Mouse (Mus musculus): ENCODE measurements around the gene Dnajc4.

Gene Dnajc4

GRCm38 (mm10) chr19:6974211-6975205 is 17.9 kb downstream of the Dnajc4 start, which contains the start of gene Ppp1r14b:
TSS of gene Ppp1r14b (plus strand) at chr19:6974968.
- peak; percentile 84 for DNase-seq

- no peak for DNase-seq
Observed at GRCm38 (mm10) chr19:6973581-6974190, 18.7 kb downstream of the Dnajc4 start.

- no peak for DNase-seq
Observed at GRCm38 (mm10) chr19:6972247-6972917, 20.0 kb downstream of the Dnajc4 start.

DNA sequence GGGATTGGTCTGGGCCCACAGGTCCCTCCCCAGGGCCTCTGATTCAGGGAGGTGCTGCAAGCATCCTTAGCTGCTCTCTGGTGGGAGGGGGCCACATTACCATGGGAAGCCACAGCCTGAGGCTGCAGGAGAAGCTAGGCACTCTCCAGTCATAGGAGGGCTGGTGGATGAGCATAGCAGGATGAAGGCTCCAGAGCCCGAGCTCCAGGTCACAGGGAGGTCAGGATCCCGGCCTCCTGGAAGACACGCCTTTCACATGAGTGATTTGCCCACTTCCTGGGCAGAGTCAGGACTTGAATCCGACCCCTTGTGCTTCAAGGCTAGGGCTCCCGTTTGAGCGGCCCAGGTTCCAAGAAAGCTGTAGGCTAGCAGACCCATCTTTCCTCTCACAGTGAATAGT is 20.7 kb downstream of the Dnajc4 start:
- DNase-seq = no peak

DNA sequence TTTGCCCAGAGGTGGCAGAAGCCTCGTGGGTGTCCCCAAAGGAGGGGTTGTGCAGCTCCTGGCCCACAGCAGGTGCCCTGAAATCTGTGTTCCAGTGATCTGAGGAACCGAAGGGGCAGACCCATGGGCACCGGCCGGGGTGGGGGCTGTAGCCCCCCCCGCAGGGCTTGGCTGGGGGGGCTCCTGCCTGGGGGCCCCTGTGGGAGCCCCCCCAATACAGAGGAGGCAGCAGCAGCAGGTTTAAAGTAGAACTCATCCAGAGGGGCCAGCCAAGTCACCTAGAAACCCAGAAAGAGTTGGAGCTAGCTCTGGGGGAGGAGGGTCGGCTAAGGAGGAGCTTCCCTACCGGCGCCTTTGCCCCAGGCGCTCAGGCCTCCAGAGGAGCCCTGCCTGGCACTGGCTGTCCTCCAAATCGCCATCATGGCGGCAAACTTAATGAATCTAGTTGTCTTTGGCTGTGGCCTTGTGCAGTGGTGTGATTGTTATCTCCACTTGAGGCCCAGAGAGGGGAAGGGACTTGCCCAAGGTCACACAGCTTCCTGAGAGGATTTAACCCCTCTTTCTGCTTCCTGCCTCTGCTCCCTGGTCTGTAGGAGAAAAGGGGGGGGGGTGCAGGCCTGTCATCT is 21.8 kb downstream of the Dnajc4 start:
- DNase-seq = no peak

GRCm38 (mm10) chr19:6969665-6970381 is 22.5 kb downstream of the Dnajc4 start:
- peak; percentile 74 for DNase-seq

DNA sequence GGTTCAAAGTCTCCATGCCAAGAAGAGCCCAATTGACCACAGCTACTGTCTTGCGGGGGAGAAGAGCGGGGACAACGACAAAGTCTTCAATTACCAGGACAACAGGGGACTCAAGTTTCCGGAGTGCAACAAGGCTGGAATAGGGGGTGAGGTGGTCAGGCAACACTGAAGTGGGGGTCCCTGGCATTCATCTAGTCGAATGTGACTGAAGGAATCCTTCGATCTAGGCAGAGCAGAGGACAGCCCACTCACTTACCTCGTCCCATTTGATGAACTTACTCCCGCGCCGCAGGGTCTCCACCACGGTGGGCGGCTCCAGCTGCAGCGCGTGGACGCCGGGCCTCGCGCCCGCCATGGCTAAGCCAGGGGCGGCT is 23.1 kb downstream of the Dnajc4 start:
- no peak for DNase-seq

GRCm38 (mm10) chr19:6968491-6969271 is 23.7 kb downstream of the Dnajc4 start:
- peak; percentile 37 for DNase-seq

DNA sequence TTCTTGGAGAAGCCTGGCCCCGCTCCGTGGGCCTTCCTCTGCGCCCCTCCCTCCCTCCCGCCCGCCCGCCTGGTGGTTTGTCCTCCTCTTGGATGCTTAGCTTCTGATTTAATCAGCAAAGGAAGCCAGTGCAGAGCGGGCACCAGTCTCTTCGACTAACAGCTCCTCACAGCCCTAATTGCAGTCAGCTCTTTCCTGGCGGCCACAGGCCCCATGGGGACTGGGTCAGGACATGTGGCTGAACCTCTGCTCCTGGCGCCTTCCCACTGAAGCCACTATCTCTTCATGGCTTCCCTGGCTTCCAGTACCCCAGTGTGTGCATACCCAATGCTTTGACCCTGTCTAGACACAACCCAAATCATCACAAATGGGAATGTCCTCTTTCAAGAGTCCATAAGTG is 35.9 kb downstream of the Dnajc4 start:
- DNase-seq = no peak

DNA sequence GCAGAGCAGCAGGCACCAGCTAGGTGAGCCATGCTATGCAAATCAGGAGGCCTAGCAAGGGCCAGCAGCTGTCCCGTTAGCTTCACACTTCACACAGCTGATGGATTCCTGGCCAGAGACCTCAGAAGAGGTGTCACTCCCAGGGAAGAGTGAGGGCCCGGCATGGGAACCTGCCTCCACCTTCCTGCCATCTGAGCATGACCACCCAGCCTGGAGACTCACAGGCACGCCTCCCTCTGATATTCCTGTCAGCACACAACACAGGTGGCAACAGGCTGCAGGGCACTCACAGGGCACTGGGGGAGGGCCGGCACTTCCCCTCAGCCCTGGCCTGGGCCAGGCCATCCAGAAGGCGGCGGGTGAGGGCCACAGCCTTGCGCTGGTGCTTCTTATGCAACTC is 36.9 kb downstream of the Dnajc4 start:
- no peak for DNase-seq

GRCm38 (mm10) chr19:6954046-6954445 is 38.3 kb downstream of the Dnajc4 start:
- peak; percentile 36 for DNase-seq

DNA sequence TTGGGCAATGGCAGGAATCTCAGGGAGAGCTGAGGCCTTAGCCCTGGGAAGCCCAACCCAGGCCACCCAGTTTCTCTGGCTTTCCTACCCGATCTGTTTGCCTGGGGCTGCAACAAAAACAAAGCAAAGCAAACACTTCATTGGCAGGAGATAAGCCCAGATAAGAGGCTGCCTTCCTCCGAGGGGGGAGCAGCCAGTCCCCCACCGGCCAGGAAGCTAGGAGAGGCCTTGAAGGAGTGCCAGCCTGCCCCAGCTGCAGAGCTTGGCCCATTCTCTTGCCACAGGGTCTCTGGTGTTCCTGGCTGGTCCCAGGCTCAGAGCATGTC is 39.7 kb downstream of the Dnajc4 start:
- peak; percentile 43 for DNase-seq

- DNase-seq = peak; percentile 58
Observed at GRCm38 (mm10) chr19:6951994-6952711, 40.2 kb downstream of the Dnajc4 start.

GRCm38 (mm10) chr19:6951381-6951968 is 40.9 kb downstream of the Dnajc4 start:
- DNase-seq = peak; percentile 85

DNA sequence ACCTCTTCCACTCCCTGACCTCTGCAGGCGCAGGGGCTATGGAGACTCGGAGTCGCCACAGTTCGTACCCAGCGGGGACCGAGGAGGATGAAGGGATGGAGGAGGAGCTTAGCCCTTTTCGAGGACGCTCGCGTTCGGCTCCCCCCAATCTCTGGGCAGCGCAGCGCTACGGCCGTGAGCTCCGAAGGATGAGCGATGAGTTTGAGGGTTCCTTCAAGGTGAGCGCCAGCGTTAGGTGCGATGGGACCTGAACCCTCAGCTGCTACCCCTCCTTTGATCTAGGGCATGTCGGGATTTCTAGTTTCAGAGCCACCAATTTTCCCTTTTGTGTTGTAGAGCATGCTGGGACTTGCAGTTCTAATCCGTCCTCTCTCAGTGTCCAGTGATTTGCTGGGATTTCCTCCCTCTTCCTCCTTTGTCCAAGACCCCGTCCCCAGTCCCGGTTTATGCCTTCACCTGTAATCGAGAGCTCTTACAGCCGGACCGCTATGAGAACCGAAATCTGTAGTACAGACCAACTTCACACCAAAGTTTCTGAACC is 41.7 kb downstream of the Dnajc4 start:
- peak; percentile 56 for DNase-seq

- DNase-seq = no peak
Observed at GRCm38 (mm10) chr19:6949951-6950350, 42.4 kb downstream of the Dnajc4 start.

DNA sequence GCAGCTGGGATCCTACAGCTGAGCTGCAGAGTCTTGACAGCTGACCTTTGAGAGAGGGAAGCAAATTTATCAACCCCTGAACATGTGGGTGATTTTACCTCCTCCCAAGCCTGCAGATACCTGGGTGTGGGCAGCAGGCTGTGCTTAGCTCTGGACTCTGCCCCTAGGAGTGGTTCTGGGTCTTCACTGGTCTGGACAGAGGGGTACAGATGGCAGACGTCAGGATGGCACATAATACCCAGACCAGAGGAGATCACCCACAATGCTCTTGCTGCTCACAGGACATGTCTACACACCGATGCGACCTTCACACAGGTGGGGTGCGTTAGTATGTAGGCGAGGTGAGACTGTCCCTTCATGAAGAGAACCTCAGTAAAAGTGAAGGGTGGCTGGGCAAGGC is 42.8 kb downstream of the Dnajc4 start:
- DNase-seq = no peak

DNA sequence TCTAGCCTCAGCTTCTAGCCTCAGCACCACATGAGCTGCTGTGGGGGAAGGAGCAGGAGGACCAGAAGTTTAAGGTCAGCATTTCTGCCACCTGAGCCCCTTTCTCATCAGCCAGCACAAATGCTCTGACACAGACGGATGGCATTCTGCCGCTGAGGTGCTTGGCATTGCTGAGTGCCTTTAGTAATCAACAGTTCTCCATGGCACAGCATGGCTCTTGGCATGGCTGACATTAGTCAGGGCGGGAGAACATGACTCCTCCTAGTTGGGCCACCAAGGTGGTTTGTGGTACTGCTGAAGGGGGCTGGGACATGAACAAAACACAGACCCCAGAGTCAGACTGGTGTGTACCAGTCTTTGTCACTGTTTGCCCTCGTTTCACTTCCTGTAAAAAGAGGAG is 44.2 kb downstream of the Dnajc4 start:
- no peak for DNase-seq

DNA sequence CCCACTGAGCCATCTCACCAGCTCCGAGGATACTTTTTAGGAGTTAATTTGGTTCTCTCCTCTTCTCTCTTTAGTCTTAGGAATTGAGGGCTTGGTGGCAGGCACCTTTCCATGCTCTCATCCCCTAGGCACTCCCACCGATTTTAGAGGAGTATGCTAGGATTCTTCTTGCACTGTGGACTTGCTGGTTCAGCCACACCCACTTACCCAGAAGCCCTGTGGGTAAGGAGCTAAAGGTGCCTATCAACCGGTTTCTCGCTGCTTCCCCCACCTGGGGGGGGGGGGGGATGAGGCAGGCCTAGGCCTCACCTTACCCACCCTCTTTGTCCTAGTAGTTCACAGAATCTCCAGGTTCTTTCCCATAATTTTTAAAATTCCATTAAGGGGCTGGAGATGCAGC is 44.6 kb downstream of the Dnajc4 start:
- DNase-seq = no peak

GRCm38 (mm10) chr19:6943709-6944108 is 48.7 kb downstream of the Dnajc4 start:
- no peak for DNase-seq

Data from thymus, postnatal 25 days (tissue).